Mouse (Mus musculus): ENCODE results near the gene Ptprc. TPM values are rescaled to one million over a fixed set of nuclear protein-coding genes. Genes with fewer than 3 reads are reported as not detected.

The Ptprc gene
- 1.0 and 1.1 TPM in 2 replicates for polyA plus RNA-seq (2012; rRNA removed)

GRCm38 (mm10) chr1:138175494-138175893, at the start of gene Ptprc:
Ptprc (minus strand) TSS chr1:138175708.

Other genes starting within 250 kb of the Ptprc start
- gene Atp6v1g3, start 98.0 kb upstream of the Ptprc start, polyA plus RNA-seq (2012; rRNA removed): not detected in 2 replicates